Mouse (Mus musculus): ENCODE measurements around the gene Ccdc57.

Gene Ccdc57

GRCm38 (mm10) chr11:120932564-120933398 is at the start of gene Ccdc57:
Gene Ccdc57, minus strand, starts transcription at chr11:120932872.
- DNase-seq (ENCODE audit: low read depth, low spot score), result peak; percentile 96

- no peak for DNase-seq (ENCODE audit: low read depth, low spot score)
Observed at GRCm38 (mm10) chr11:120982459-120982858, 49.8 kb upstream of the Ccdc57 start.

GRCm38 (mm10) chr11:120981661-120982060 is 49.0 kb upstream of the Ccdc57 start:
- no peak for DNase-seq (ENCODE audit: low read depth, low spot score)

GRCm38 (mm10) chr11:120980427-120981035 is 47.9 kb upstream of the Ccdc57 start:
- no peak for DNase-seq (ENCODE audit: low read depth, low spot score)

GRCm38 (mm10) chr11:120979711-120980426 is 47.2 kb upstream of the Ccdc57 start:
- no peak for DNase-seq (ENCODE audit: low read depth, low spot score)

GRCm38 (mm10) chr11:120973318-120973717 is 40.6 kb upstream of the Ccdc57 start:
- DNase-seq (ENCODE audit: low read depth, low spot score), result peak; percentile 80

GRCm38 (mm10) chr11:120971237-120971636 is 38.6 kb upstream of the Ccdc57 start:
- no peak for DNase-seq (ENCODE audit: low read depth, low spot score)

- no peak for DNase-seq (ENCODE audit: low read depth, low spot score)
Observed at GRCm38 (mm10) chr11:120969742-120970141, 37.1 kb upstream of the Ccdc57 start.

GRCm38 (mm10) chr11:120965587-120965986 is 32.9 kb upstream of the Ccdc57 start:
- DNase-seq (ENCODE audit: low read depth, low spot score), result no peak

GRCm38 (mm10) chr11:120964195-120965157 is 31.8 kb upstream of the Ccdc57 start:
- DNase-seq (ENCODE audit: low read depth, low spot score), result no peak

- no peak for DNase-seq (ENCODE audit: low read depth, low spot score)
Observed at GRCm38 (mm10) chr11:120962909-120963308, 30.2 kb upstream of the Ccdc57 start.

GRCm38 (mm10) chr11:120962050-120962771 is 29.5 kb upstream of the Ccdc57 start:
- no peak for DNase-seq (ENCODE audit: low read depth, low spot score)

- no peak for DNase-seq (ENCODE audit: low read depth, low spot score)
Observed at GRCm38 (mm10) chr11:120961594-120961993, 28.9 kb upstream of the Ccdc57 start.

- DNase-seq (ENCODE audit: low read depth, low spot score), result no peak
Observed at GRCm38 (mm10) chr11:120960248-120960647, 27.6 kb upstream of the Ccdc57 start.

- DNase-seq (ENCODE audit: low read depth, low spot score), result no peak
Observed at GRCm38 (mm10) chr11:120959564-120959963, 26.9 kb upstream of the Ccdc57 start.

GRCm38 (mm10) chr11:120959066-120959465 is 26.4 kb upstream of the Ccdc57 start:
- DNase-seq (ENCODE audit: low read depth, low spot score), result no peak

GRCm38 (mm10) chr11:120957731-120958257 is 25.1 kb upstream of the Ccdc57 start:
- DNase-seq (ENCODE audit: low read depth, low spot score), result no peak

- DNase-seq (ENCODE audit: low read depth, low spot score), result no peak
Observed at GRCm38 (mm10) chr11:120957052-120957451, 24.4 kb upstream of the Ccdc57 start.

GRCm38 (mm10) chr11:120955701-120956100 is 23.0 kb upstream of the Ccdc57 start:
- DNase-seq (ENCODE audit: low read depth, low spot score), result no peak

GRCm38 (mm10) chr11:120954936-120955335 is 22.3 kb upstream of the Ccdc57 start:
- DNase-seq (ENCODE audit: low read depth, low spot score), result no peak

Data from brain, adult 2 months (tissue).